Mouse (Mus musculus) intestine, embryonic 15.5 days (tissue): ENCODE data around the gene Zfp385b. TPM values are rescaled to one million over a fixed set of nuclear protein-coding genes. Genes with fewer than 3 reads are reported as not detected.

Source experiments
- ATAC-seq: fragments of 200-750 bp; cut with Nextera tagmentation; 2 replicates; pipeline ENCODE4 v1.8.0; 2017; ENCODE audit warnings: moderate TSS enrichment, moderate library complexity
- H3K27ac ChIP-seq: fragments of 300-500 bp; sonication (generic); 2 replicates; pipeline ENCODE4 v1.5.1; 2015; ENCODE audit warnings: mild to moderate bottlenecking, inconsistent platforms
- H3K27me3 ChIP-seq: fragments of 300-500 bp; sonication (generic); replicated peaks from 2 replicates; pipeline ENCODE4 v1.6.1; 2015; ENCODE audit warnings: inconsistent platforms
- H3K36me3 ChIP-seq: fragments of 300-500 bp; sonication (generic); 2 replicates; pipeline ENCODE4 v1.6.1; 2015; ENCODE audit warnings: inconsistent platforms
- H3K4me1 ChIP-seq: fragments of 300-500 bp; sonication (generic); replicated peaks from 2 replicates; pipeline ENCODE4 v1.6.1; 2015; ENCODE audit warnings: inconsistent platforms
- H3K4me2 ChIP-seq: fragments of 300-500 bp; sonication (generic); replicated peaks from 2 replicates; pipeline ENCODE4 v1.6.1; 2015; ENCODE audit warnings: mild to moderate bottlenecking, inconsistent platforms
- H3K4me3 ChIP-seq: fragments of 300-500 bp; sonication (generic); replicated peaks from 2 replicates; pipeline ENCODE4 v1.5.1; 2015; ENCODE audit warnings: inconsistent platforms
- H3K9ac ChIP-seq: fragments of 300-500 bp; sonication (generic); 2 replicates; pipeline ENCODE4 v1.6.1; 2015; ENCODE audit warnings: inconsistent platforms
- H3K9me3 ChIP-seq: fragments of 300-500 bp; sonication (generic); 2 replicates; pipeline ENCODE4 v1.6.1; 2016; ENCODE audit warnings: inconsistent platforms
- WGBS: fragments of 180-500 bp; shearing (Covaris S2); methylation state at CpG from one replicate; pipeline ENCODE4 v1.1.7; 2015; 5-methylcytosine and 5-hydroxymethylcytosine counted together
- polyA plus RNA-seq: library from polyadenylated mRNA; unstranded; fragments of >200 nt; fragmentation: Nextera tagmentation; extraction: Ambion mirVana; gene quantifications from 2 replicates; pipeline ENCODE4 v1.2.1, GENCODE M21; 2015

Gene Zfp385b
- polyA plus RNA-seq, 1 experiment from 2014 or later: 7.5 TPM

- Histone ChIP-seq H3K9me3 (no peaks in the 10 kb centered on the region), H3K36me3 (no peaks in the 10 kb centered on the region), H3K27me3 (no peaks in the 10 kb centered on the region), H3K4me2 (no peak overlapping the region), H3K27ac (no peak overlapping the region), H3K4me3 (no peak overlapping the region), H3K9ac (no peak overlapping the region), H3K4me1 (no peaks in the 10 kb centered on the region)
- no peak for ATAC-seq
- WGBS: 75% methylated on average over 3 of the region's 3 CpGs
Observed at GRCm38 (mm10) chr2:77684088-77684487, 135.4 kb downstream of the Zfp385b start.

GRCm38 (mm10) chr2:77682205-77682604, 137.2 kb downstream of the Zfp385b start:
- Histone ChIP-seq H3K4me3 (no peak overlapping the region), H3K4me1 (no peaks in the 10 kb centered on the region), H3K9me3 (no peaks in the 10 kb centered on the region), H3K27ac (no peak overlapping the region), H3K4me2 (no peak overlapping the region), H3K27me3 (no peaks in the 10 kb centered on the region), H3K36me3 (no peaks in the 10 kb centered on the region), H3K9ac (no peak overlapping the region)
- ATAC-seq: no peak
- 76% methylated on average over 5 of the region's 5 CpGs for WGBS

GRCm38 (mm10) chr2:77681741-77682140, 137.7 kb downstream of the Zfp385b start:
- H3K4me2 ChIP-seq: no peak overlapping the region
- H3K27ac ChIP-seq: no peak overlapping the region
- H3K27me3 ChIP-seq: no peaks in the 10 kb centered on the region
- H3K36me3 ChIP-seq: no peaks in the 10 kb centered on the region
- H3K9me3 ChIP-seq: no peaks in the 10 kb centered on the region
- ATAC-seq: no peak
- H3K4me3 ChIP-seq: no peak overlapping the region
- no peaks in the 10 kb centered on the region for H3K4me1 ChIP-seq
- no peak overlapping the region for H3K9ac ChIP-seq
- WGBS: 70% methylated on average over 5 of the region's 5 CpGs

GRCm38 (mm10) chr2:77673770-77674169, 145.7 kb downstream of the Zfp385b start:
- no peak overlapping the region for H3K4me2 ChIP-seq
- H3K9ac ChIP-seq: no peak overlapping the region
- no peak overlapping the region for H3K4me3 ChIP-seq
- H3K27me3 ChIP-seq: no peaks in the 10 kb centered on the region
- H3K27ac ChIP-seq: no peak overlapping the region
- H3K36me3 ChIP-seq: no peaks in the 10 kb centered on the region
- no peaks in the 10 kb centered on the region for H3K9me3 ChIP-seq
- 89% methylated on average over 10 of the region's 10 CpGs for WGBS
- H3K4me1 ChIP-seq: no peaks in the 10 kb centered on the region
- ATAC-seq: no peak

GRCm38 (mm10) chr2:77672215-77672905, 147.1 kb downstream of the Zfp385b start:
- no peak for ATAC-seq
- WGBS: 85% methylated on average over 5 of the region's 5 CpGs
- H3K4me2 ChIP-seq: no peak overlapping the region
- no peaks in the 10 kb centered on the region for H3K9me3 ChIP-seq
- no peak overlapping the region for H3K9ac ChIP-seq
- H3K36me3 ChIP-seq: no peaks in the 10 kb centered on the region
- H3K4me1 ChIP-seq: no peaks in the 10 kb centered on the region
- no peak overlapping the region for H3K4me3 ChIP-seq
- no peak overlapping the region for H3K27ac ChIP-seq
- no peaks in the 10 kb centered on the region for H3K27me3 ChIP-seq

GRCm38 (mm10) chr2:77662171-77662570, 157.3 kb downstream of the Zfp385b start:
- ATAC-seq: no peak
- no peak overlapping the region for H3K9ac ChIP-seq
- H3K4me2 ChIP-seq: no peak overlapping the region
- no peak overlapping the region for H3K4me3 ChIP-seq
- 64% methylated on average over 5 of the region's 5 CpGs for WGBS
- no peaks in the 10 kb centered on the region for H3K4me1 ChIP-seq
- H3K9me3 ChIP-seq: no peaks in the 10 kb centered on the region
- no peaks in the 10 kb centered on the region for H3K27me3 ChIP-seq
- no peaks in the 10 kb centered on the region for H3K36me3 ChIP-seq
- H3K27ac ChIP-seq: no peak overlapping the region

GRCm38 (mm10) chr2:77653686-77654085, 165.8 kb downstream of the Zfp385b start:
- no peak overlapping the region for H3K9ac ChIP-seq
- 90% methylated on average over 2 of the region's 2 CpGs for WGBS
- no peaks in the 10 kb centered on the region for H3K27me3 ChIP-seq
- no peak overlapping the region for H3K4me2 ChIP-seq
- no peak overlapping the region for H3K27ac ChIP-seq
- no peaks in the 10 kb centered on the region for H3K9me3 ChIP-seq
- H3K4me1 ChIP-seq: no peaks in the 10 kb centered on the region
- no peak overlapping the region for H3K4me3 ChIP-seq
- ATAC-seq: no peak
- H3K36me3 ChIP-seq: no peaks in the 10 kb centered on the region

- Histone ChIP-seq H3K27me3 (no peaks in the 10 kb centered on the region), H3K9me3 (no peaks in the 10 kb centered on the region), H3K27ac (no peak overlapping the region), H3K4me3 (no peak overlapping the region), H3K4me1 (no peaks in the 10 kb centered on the region), H3K9ac (no peak overlapping the region), H3K36me3 (no peaks in the 10 kb centered on the region), H3K4me2 (no peak overlapping the region)
- 80% methylated on average over 8 of the region's 8 CpGs for WGBS
- no peak for ATAC-seq
Observed at GRCm38 (mm10) chr2:77641521-77642170, 177.8 kb downstream of the Zfp385b start.

GRCm38 (mm10) chr2:77639993-77640392, 179.4 kb downstream of the Zfp385b start:
- H3K9me3 ChIP-seq: no peaks in the 10 kb centered on the region
- no peak overlapping the region for H3K4me3 ChIP-seq
- no peak overlapping the region for H3K9ac ChIP-seq
- ATAC-seq: no peak
- no peak overlapping the region for H3K27ac ChIP-seq
- 78% methylated on average over 5 of the region's 5 CpGs for WGBS
- no peaks in the 10 kb centered on the region for H3K27me3 ChIP-seq
- no peaks in the 10 kb centered on the region for H3K4me1 ChIP-seq
- H3K36me3 ChIP-seq: no peaks in the 10 kb centered on the region
- H3K4me2 ChIP-seq: no peak overlapping the region

- H3K9me3 ChIP-seq: no peaks in the 10 kb centered on the region
- ATAC-seq: no peak
- no peaks in the 10 kb centered on the region for H3K36me3 ChIP-seq
- H3K4me2 ChIP-seq: no peak overlapping the region
- no peak overlapping the region for H3K4me3 ChIP-seq
- H3K27ac ChIP-seq: no peak overlapping the region
- no peak overlapping the region for H3K9ac ChIP-seq
- H3K27me3 ChIP-seq: no peaks in the 10 kb centered on the region
- WGBS: 28% methylated on average over 3 of the region's 3 CpGs
- H3K4me1 ChIP-seq: no peaks in the 10 kb centered on the region
Observed at GRCm38 (mm10) chr2:77631606-77632005, 187.8 kb downstream of the Zfp385b start.

GRCm38 (mm10) chr2:77627622-77628231, 191.7 kb downstream of the Zfp385b start:
- no peak overlapping the region for H3K27ac ChIP-seq
- no peak overlapping the region for H3K4me2 ChIP-seq
- no peaks in the 10 kb centered on the region for H3K4me1 ChIP-seq
- H3K36me3 ChIP-seq: no peaks in the 10 kb centered on the region
- H3K9me3 ChIP-seq: no peaks in the 10 kb centered on the region
- ATAC-seq: no peak
- WGBS: 68% methylated on average over 3 of the region's 3 CpGs
- H3K4me3 ChIP-seq: no peak overlapping the region
- no peaks in the 10 kb centered on the region for H3K27me3 ChIP-seq
- no peak overlapping the region for H3K9ac ChIP-seq

GRCm38 (mm10) chr2:77618686-77619085, 200.8 kb downstream of the Zfp385b start:
- no peaks in the 10 kb centered on the region for H3K27me3 ChIP-seq
- WGBS: 69% methylated on average over 4 of the region's 4 CpGs

More at GRCm38 (mm10) chr2:77618686-77619085, 200.8 kb downstream of the Zfp385b start:
- Histone ChIP-seq H3K9me3 (no peaks in the 10 kb centered on the region), H3K4me1 (no peaks in the 10 kb centered on the region), H3K36me3 (no peaks in the 10 kb centered on the region), H3K4me2 (no peak overlapping the region), H3K4me3 (no peak overlapping the region), H3K9ac (no peak overlapping the region), H3K27ac (no peak overlapping the region)
- ATAC-seq: no peak
